ENCODE assay signal across 8 mouse cellular contexts in the genomic region with DNA sequence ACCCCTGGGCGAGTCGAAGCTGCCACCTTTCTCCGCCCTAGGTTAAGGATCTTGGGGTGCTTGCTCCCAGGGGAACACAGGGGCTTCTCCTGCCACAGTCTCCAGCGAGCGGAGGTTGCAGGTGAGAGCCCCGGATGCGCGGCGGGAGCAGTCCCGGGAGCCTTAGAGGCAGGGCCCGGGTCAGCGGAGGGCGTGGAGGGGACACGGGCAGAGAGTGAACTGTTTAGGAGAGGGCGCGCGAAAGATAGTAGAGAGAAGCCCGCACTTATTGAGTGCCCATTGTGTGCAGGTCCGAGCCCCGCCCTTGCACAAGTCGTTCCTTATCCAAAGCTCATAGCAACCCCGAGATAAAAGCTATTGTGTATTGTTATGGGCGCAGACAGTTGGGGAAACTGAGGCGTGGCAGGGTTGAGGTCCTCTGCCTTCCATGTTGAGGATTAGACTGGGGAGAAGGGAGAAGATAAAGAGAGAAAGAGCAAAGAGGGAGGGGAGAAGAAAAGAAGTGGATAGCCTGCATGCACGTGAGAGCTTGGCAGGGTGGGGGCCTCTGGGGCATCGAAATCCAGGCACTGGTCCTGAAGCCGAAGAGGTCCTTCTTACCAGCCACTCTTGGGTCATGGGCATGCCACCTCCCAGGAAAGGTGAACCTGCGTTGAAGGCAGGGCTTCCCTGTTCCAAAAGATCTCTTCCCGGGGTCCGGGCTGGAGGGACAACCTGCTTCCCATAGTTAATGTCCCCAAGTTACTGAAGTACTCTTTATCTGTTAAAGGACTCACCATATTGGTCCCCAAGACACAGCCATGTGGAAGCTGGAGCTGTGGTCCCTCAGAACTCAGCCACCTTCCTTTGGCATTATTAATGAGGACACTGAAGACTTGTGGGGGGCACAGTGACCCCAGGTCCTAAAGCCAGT. TPM values are rescaled to one million over a fixed set of nuclear protein-coding genes. Genes with fewer than 3 reads are reported as not detected.
A peak's percentile ranks its signal among the peaks of the same experiment; 100 is the strongest.
DNase-seq lines count a peak whose midpoint lies in the region; ATAC-seq and TF ChIP-seq lines count a peak whose summit lies in the region.

No protein-coding gene starts in this region.

- ATAC-seq in heart, embryonic 15.5 days (replicated peaks; ENCODE audit: insufficient number of reproducible peaks, insufficient read depth, low FRiP score, low read depth) = no peak
- no peak for ATAC-seq in limb, embryonic 15.5 days (ENCODE audit: insufficient number of reproducible peaks, low FRiP score, low TSS enrichment, low read depth)
- no peak for ATAC-seq in neural tube, embryonic 14.5 days (ENCODE audit: low read depth)

- TF ChIP-seq POLR2A in cerebellum, adult 2 months (IDR thresholded peaks at IDR 0.05; ENCODE audit: borderline replicate concordance, insufficient read depth, low read length) = no peak

- peak overlapping the region; percentile 73 for H3K4me3 ChIP-seq in cerebellum, adult 2 months (replicated peaks; ENCODE audit: insufficient read depth, low read depth, low read length)
- peak overlapping the region; percentile 80 for H3K4me3 ChIP-seq in heart, embryonic 15.5 days
- peak overlapping the region; percentile 64 for H3K4me3 ChIP-seq in limb, embryonic 15.5 days
- peak overlapping the region; percentile 50 for H3K4me3 ChIP-seq in neural tube, embryonic 14.5 days (ENCODE audit: low read depth, low read length)

- WGBS in cerebellum, adult 2 months = 9% methylated on average over 30 of the region's 30 CpGs
- WGBS in heart, embryonic 15.5 days = 6% methylated on average over 30 of the region's 30 CpGs
- 12% methylated on average over 30 of the region's 30 CpGs for WGBS in limb, embryonic 15.5 days
- 9% methylated on average over 30 of the region's 30 CpGs for WGBS in neural tube, embryonic 14.5 days

- no peaks in the 10 kb centered on the region for H3K9me3 ChIP-seq in heart, embryonic 15.5 days (replicated peaks)
- no peaks in the 10 kb centered on the region for H3K9me3 ChIP-seq in limb, embryonic 15.5 days
- H3K9me3 ChIP-seq in neural tube, embryonic 14.5 days (ENCODE audit: control insufficient read depth, low read length) = no peaks in the 10 kb centered on the region

- H3K27me3 ChIP-seq in cerebellum, adult 2 months (ENCODE audit: control insufficient read depth, insufficient read depth, low read length) = no peaks in the 10 kb centered on the region
- H3K27me3 ChIP-seq in heart, embryonic 15.5 days = no peaks in the 10 kb centered on the region
- peaks cover 8% of the 10 kb centered on the region; the same call in 1 of the 2 replicates for H3K27me3 ChIP-seq in limb, embryonic 15.5 days
- no peaks in the 10 kb centered on the region for H3K27me3 ChIP-seq in neural tube, embryonic 14.5 days (ENCODE audit: control insufficient read depth, insufficient read depth, low read length)

- TF ChIP-seq CTCF in cerebellum, adult 2 months (IDR thresholded peaks at IDR 0.05; ENCODE audit: borderline replicate concordance, insufficient read depth, low read depth, low read length) = no peak

- peak; percentile 37 to 45 for DNase-seq in cerebellum, adult 2 months
- DNase-seq in cerebellum, adult 11 months = no peak
- peak; percentile 51 for DNase-seq in R1 (ENCODE audit: low read depth, low spot score)
- DNase-seq in left cerebral cortex, adult 11 months (ENCODE audit: low spot score) = no peak
- no peak for DNase-seq in c-Kit-positive CD71-positive TER-119-positive erythroid progenitor cells, embryonic 14.5 days (ENCODE audit: low spot score)

- H3K4me2 ChIP-seq in heart, embryonic 15.5 days = peak overlapping the region; percentile 89
- H3K4me2 ChIP-seq in limb, embryonic 15.5 days = peak overlapping the region; percentile 97
- H3K4me2 ChIP-seq in neural tube, embryonic 14.5 days (ENCODE audit: low read depth, low read length) = peak overlapping the region; percentile 75

- H3K36me3 ChIP-seq in heart, embryonic 15.5 days = no peaks in the 10 kb centered on the region
- H3K36me3 ChIP-seq in limb, embryonic 15.5 days = no peaks in the 10 kb centered on the region
- H3K36me3 ChIP-seq in neural tube, embryonic 14.5 days (ENCODE audit: control insufficient read depth, insufficient read depth, low read length) = peaks cover 1% of the 10 kb centered on the region; the same call in 1 of the 2 replicates

- H3K9ac ChIP-seq in heart, embryonic 15.5 days = peak overlapping the region; percentile 87
- peak overlapping the region; percentile 64 for H3K9ac ChIP-seq in limb, embryonic 15.5 days
- H3K9ac ChIP-seq in neural tube, embryonic 14.5 days (replicated peaks; ENCODE audit: low read depth, low read length) = peak overlapping the region; percentile 78

- peak overlapping the region; percentile 4; the same call in 1 of the 2 replicates for H3K27ac ChIP-seq in cerebellum, adult 2 months (ENCODE audit: insufficient read depth, low read length)
- peak overlapping the region; percentile 94 for H3K27ac ChIP-seq in heart, embryonic 15.5 days
- H3K27ac ChIP-seq in limb, embryonic 15.5 days = peak overlapping the region; percentile 78
- H3K27ac ChIP-seq in neural tube, embryonic 14.5 days (ENCODE audit: low read depth, low read length) = no peak overlapping the region; the same call in 1 of the 2 replicates

- H3K4me1 ChIP-seq in cerebellum, adult 2 months (ENCODE audit: control insufficient read depth, insufficient read depth, low read length) = peaks cover 46% of the 10 kb centered on the region
- H3K4me1 ChIP-seq in heart, embryonic 15.5 days (replicated peaks) = peaks cover 70% of the 10 kb centered on the region
- peaks cover 43% of the 10 kb centered on the region for H3K4me1 ChIP-seq in limb, embryonic 15.5 days
- peaks cover 30% of the 10 kb centered on the region for H3K4me1 ChIP-seq in neural tube, embryonic 14.5 days (ENCODE audit: control insufficient read depth, insufficient read depth, low read length)

RNA-seq across cellular contexts. Expression of a gene that starts 1.1 kb away (rescaled TPM):
- polyA plus RNA-seq in cerebellum, adult 2 months (2012; rRNA removed) = 49.4 and 50.0 TPM in 2 replicates
- polyA plus RNA-seq in heart, embryonic 15.5 days (2015; fragmentation: Nextera tagmentation; extraction: Ambion mirVana) = 20.8 and 26.1 TPM in 2 replicates
- polyA plus RNA-seq in limb, embryonic 15.5 days (2015; fragmentation: Nextera tagmentation; extraction: Ambion mirVana) = 13.8 and 15.9 TPM in 2 replicates
- 38.1 and 47.9 TPM in 2 replicates for polyA plus RNA-seq in neural tube, embryonic 14.5 days (2014; fragmentation: Nextera tagmentation; extraction: Ambion mirVana)

RNA-seq across cellular contexts. Expression of a gene that starts 29.3 kb away (rescaled TPM):
- polyA plus RNA-seq in cerebellum, adult 2 months (2012; rRNA removed) = 24.9 and 25.4 TPM in 2 replicates
- polyA plus RNA-seq in heart, embryonic 15.5 days (2015; fragmentation: Nextera tagmentation; extraction: Ambion mirVana) = 1,031 and 1,221 TPM in 2 replicates
- 2,485 and 2,692 TPM in 2 replicates for polyA plus RNA-seq in limb, embryonic 15.5 days (2015; fragmentation: Nextera tagmentation; extraction: Ambion mirVana)
- polyA plus RNA-seq in neural tube, embryonic 14.5 days (2014; fragmentation: Nextera tagmentation; extraction: Ambion mirVana) = 38.7 and 139 TPM in 2 replicates

Comparison
In these comparisons a context has a peak if more than half of its experiments do, and no peak if none do; other contexts are left out.
1. DNase-seq: peak in cerebellum, adult 2 months (2 of 2) and R1 (single experiment); none in cerebellum, adult 11 months (single experiment), left cerebral cortex, adult 11 months (single experiment) and c-Kit-positive CD71-positive TER-119-positive erythroid progenitor cells, embryonic 14.5 days (single experiment).
2. Peak in every context shown above with its lines, with median percentiles within 50 percentile points of each other: H3K4me3 ChIP-seq, H3K4me2 ChIP-seq and H3K9ac ChIP-seq.